Mouse (Mus musculus) CD4-positive, CD25-positive, alpha-beta regulatory T cell, adult 4 months (primary cell): ENCODE measurements around the gene Fam110a. TPM values are rescaled to one million over a fixed set of nuclear protein-coding genes. Genes with fewer than 3 reads are reported as not detected.

Experiments
- ATAC-seq: one replicate; pipeline ENCODE4 v1.8.0; 2017
- polyA plus RNA-seq, 2 experiments: library from polyadenylated mRNA; unstranded; fragments of 100-300 nt; shearing (Covaris generic); gene quantifications; one replicate each; pipeline ENCODE4 v1.2.1; 2017

The Fam110a gene
- polyA plus RNA-seq, 2 experiments from 2014 or later = 16.2 to 31.3 TPM

GRCm38 (mm10) chr2:151970191-151971172, 9.5 kb downstream of the Fam110a start:
- peak; percentile 65 for ATAC-seq

- no peak for ATAC-seq
Measured at GRCm38 (mm10) chr2:151969396-151969795, 10.6 kb downstream of the Fam110a start.

GRCm38 (mm10) chr2:151968986-151969385, 11.0 kb downstream of the Fam110a start:
- ATAC-seq = no peak

GRCm38 (mm10) chr2:151968451-151968850, 11.6 kb downstream of the Fam110a start:
- no peak for ATAC-seq

GRCm38 (mm10) chr2:151967792-151968191, 12.2 kb downstream of the Fam110a start:
- ATAC-seq = peak; percentile 42

GRCm38 (mm10) chr2:151967176-151967750, 12.8 kb downstream of the Fam110a start:
- no peak for ATAC-seq

GRCm38 (mm10) chr2:151964052-151964451, 16.0 kb downstream of the Fam110a start:
- ATAC-seq = no peak

GRCm38 (mm10) chr2:151963319-151963718, 16.7 kb downstream of the Fam110a start:
- no peak for ATAC-seq

GRCm38 (mm10) chr2:151962474-151962873, 17.5 kb downstream of the Fam110a start:
- no peak for ATAC-seq

- no peak for ATAC-seq
Measured at GRCm38 (mm10) chr2:151961284-151962196, 18.5 kb downstream of the Fam110a start.

GRCm38 (mm10) chr2:151959274-151959673, 20.7 kb downstream of the Fam110a start:
- ATAC-seq = peak; percentile 96

GRCm38 (mm10) chr2:151956500-151957137, 23.4 kb downstream of the Fam110a start:
- no peak for ATAC-seq

- ATAC-seq = no peak
Measured at GRCm38 (mm10) chr2:151953665-151954064, 26.4 kb downstream of the Fam110a start.

GRCm38 (mm10) chr2:151949082-151949774, 30.8 kb downstream of the Fam110a start:
- no peak for ATAC-seq

GRCm38 (mm10) chr2:151948311-151948710, 31.7 kb downstream of the Fam110a start:
- ATAC-seq = no peak

GRCm38 (mm10) chr2:151947617-151948016, 32.4 kb downstream of the Fam110a start:
- ATAC-seq = no peak

- ATAC-seq = peak; percentile 81
Measured at GRCm38 (mm10) chr2:151944106-151944505, 35.9 kb downstream of the Fam110a start.

- ATAC-seq = peak; percentile 70
Measured at GRCm38 (mm10) chr2:151941269-151941668, 38.8 kb downstream of the Fam110a start.

GRCm38 (mm10) chr2:151939651-151940420, 40.2 kb downstream of the Fam110a start:
- no peak for ATAC-seq

GRCm38 (mm10) chr2:151938780-151939200, 41.2 kb downstream of the Fam110a start:
- no peak for ATAC-seq

- no peak for ATAC-seq
Measured at GRCm38 (mm10) chr2:151937893-151938292, 42.1 kb downstream of the Fam110a start.
